Mouse (Mus musculus) left cerebral cortex, postnatal 4 days (tissue): ENCODE measurements around the gene Kctd10. TPM values are rescaled to one million over a fixed set of nuclear protein-coding genes. Genes with fewer than 3 reads are reported as not detected.
A peak's percentile ranks its signal among the peaks of the same experiment; 100 is the strongest.

Source experiments
- DNase-seq: peaks from one replicate; pipeline ENCODE4 v3.0.0-alpha.2; 2022
- intact Hi-C: fragments of 180-260 bp; cut with DNase I; formaldehyde crosslinking; loops from one replicate; pipeline ENCODE4 v1.15.1; 2025
- microRNA-seq: library from miRNA; unstranded; fragments of <30 nt; microRNA quantifications from one replicate; pipeline ENCODE4 v1.2.0, GENCODE M21; 2022
- total RNA-seq, 2 experiments: library from RNA; stranded (reverse); gene quantifications; 2 replicates each; pipeline ENCODE4 v1.2.3; 2021

Gene Kctd10
- total RNA-seq, 2 experiments from 2014 or later = 61.6 to 63.0 TPM

DNA sequence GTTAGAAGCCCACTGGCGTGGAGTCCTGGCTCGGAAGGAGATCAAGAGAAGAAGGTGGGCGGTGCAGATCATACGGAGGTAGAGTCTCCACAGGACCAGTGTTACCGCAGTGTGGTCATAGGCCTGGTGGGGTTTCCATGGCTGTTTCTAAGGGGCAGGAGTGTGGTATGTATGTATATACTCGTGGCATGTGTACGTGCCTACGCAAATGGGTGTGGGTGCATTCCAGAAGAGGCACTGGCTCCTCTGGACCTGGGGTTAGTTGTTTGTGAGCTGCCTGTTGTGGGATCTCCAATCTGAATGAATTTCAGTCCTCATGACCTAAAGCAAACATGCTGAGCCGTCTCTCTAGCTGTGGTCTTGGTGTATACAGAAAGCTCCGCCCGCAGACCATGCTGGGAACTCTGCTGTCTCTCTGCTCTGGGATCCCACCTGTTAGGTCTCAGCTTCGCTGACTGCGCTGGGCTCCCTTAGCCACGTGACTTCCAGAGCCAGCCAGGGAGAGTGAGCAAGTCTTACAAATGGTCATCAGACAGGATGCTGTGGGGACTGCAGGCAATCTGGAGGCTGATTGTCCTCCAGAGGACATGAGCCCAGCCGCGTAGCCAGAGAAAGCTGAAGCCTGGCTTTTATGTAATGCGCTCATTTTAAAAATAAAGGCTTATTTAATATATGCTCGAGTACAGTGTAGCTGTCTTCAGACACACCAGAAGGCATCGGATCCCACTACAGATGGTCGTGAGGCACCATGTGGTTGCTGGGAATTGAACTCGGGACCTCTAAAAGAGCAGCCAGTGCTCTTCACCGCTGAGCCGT lies 23.2 kb downstream of the Kctd10 start:
- intact Hi-C loops = no loop called here
- DNase-seq = no peak

DNA sequence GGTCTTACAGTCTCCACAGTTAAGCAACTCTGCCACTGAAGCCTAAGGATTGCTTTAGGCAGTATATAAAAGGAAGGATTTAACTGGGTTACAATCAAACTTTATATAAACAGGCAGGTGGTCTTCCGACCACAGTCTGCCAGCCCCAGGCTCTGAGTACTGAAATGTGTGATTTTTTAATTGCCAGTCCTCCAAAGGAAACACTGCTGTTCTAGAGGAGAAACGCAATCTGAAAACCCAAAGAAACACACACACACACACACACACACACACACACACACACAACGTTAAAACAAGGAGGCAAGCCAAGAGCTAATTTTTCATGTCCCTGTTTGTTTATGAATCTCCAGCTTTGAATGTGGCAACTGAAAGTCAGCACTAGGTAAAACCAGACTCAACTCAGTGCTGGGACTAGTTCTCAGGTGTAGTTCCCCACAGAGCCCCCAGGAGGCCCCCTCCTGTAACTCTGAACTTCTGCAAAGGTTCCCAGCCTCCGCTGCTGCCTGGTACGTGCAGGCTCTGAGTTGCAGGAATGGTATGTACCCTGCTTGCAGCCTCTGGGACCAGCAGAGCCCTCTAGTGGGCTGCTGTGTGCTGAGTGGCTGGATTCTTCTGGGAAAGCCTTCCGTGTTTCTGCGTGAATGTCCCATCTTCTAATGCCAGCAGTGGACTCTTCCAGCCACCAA lies 23.9 kb downstream of the Kctd10 start:
- intact Hi-C loops = no loop called here
- DNase-seq = peak; percentile 62

DNA sequence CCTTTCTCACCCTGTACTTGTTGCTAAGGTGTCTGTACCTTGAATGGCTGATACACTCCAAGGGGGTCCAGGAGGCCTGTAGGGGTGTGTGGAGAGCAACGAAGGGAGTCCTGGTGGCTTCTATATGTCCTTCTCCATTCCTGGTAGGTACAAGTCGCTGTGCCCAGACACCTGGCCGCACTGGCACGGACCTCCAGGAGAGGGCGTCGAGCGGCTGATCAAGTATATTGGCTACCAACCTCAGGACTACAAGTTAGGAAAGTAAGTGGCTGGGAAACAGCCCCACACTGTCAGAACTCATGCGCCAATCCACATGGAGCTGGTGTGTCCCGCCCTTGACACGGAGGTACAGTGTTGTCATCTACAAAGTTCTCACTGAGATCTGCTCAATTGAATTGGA lies 28.8 kb downstream of the Kctd10 start:
- intact Hi-C loops = no loop called here
- DNase-seq = no peak

DNA sequence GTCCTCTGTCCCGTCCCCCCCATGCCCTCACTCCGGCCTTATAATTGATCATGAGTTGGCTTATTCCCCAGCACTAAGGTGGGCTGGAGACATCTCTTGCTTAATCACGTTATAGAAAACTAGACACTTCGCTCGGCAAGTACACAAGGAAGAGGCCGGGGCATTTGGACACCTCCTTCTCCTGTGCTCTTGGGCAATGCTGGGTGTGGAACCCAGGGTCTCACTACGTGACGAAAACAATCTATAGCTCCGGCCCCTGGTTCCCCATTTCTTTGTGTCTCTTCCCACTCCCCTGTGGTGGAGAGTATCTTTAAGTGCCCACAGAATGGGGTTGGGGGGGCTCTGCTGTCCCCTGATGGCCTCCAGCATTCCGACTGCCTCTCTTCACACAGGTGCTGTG lies 33.3 kb downstream of the Kctd10 start:
- no peak for DNase-seq
- intact Hi-C loops = no loop called here

DNA sequence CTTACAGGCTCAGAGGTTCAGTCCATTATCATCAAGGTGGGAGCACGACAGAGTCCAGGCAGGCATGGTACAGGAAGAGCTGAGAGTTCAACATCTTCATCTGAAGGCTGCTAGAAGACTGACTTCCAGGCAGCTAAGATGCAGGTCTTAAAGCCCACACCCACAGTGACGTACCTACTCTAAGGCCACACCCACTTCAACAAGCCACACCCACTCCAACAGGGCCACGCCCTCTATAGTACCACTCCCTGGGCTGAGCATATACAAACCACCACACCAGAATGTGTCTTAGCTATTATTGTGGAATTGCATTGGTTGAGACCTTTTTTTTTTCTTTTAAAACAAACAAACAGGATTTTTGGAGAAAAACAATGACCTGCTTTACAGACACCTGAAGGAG lies 34.8 kb downstream of the Kctd10 start:
- intact Hi-C loops = no loop called here
- DNase-seq = no peak

DNA sequence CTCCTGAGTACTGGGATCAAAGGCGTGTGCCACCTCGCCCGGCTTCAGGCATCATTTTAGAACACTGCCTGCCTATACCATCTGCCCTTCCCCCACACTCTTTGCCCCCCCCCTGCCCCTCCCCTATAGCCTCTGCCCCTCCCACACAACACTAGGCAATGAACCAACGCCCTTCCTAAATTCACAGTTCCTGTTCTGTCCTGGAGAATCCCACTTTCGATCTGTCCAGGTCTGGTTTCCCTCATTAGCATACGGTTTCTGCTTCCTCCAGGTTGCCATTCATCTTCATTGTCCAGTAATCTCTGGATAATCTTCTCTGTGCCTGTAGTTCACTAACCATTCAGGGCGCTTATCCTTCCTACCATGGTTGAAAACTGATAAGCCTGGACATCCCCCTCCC lies 36.7 kb downstream of the Kctd10 start:
- intact Hi-C loops = no loop called here
- no peak for DNase-seq

DNA sequence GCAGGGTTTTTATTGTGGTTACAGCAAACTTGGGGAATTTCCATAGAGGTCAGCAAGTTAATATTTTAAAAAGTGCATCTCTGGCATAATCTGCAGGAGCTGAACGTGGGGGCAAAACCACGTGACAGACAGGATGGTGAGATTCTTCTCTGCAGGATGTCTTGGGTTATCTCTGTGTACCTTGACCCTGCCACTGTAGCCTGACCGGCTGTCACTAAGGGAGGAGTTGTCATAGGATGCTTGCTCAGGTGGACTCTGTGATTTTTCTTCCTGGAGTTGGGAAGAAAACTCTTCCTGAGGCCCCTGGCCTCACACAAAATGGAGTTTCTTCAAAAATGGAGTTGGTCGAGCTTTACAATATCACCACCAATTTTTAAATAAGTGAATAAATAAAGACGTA lies 37.3 kb downstream of the Kctd10 start:
- intact Hi-C loops = no loop called here
- DNase-seq = no peak

DNA sequence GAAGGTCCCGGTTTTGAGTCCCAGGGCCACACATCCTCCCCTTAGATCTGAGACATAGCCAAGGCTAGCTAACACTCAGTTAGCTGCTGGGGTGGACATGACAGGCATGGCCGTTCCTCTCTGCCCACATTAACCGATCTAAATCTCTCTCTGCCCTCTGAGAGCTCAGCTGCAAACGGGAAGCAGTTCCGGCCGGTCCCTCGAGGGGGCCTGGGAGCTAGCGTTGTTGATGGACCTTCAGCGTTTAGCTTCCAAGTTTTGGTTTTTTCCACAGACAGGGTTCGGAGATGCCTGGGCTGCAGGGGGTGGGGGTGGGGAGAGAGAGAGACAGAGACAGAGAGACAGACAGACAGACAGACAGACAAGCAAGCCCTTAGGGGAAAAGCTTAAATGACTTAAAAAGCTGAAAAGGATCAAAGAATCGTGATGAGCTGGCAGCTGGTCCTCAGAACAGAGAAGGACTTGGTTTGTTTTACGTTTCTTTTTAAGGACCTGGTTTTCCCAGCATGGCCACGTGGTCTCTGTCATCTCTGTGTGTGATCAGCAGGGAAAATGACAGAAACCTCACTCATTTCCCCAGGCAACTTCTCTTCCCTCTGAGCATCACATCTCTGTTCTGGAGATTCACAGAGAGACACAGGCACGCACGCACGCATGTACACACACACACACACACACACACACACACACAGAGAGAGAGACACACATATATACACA lies 56.4 kb downstream of the Kctd10 start:
- peak; percentile 68 for DNase-seq

DNA sequence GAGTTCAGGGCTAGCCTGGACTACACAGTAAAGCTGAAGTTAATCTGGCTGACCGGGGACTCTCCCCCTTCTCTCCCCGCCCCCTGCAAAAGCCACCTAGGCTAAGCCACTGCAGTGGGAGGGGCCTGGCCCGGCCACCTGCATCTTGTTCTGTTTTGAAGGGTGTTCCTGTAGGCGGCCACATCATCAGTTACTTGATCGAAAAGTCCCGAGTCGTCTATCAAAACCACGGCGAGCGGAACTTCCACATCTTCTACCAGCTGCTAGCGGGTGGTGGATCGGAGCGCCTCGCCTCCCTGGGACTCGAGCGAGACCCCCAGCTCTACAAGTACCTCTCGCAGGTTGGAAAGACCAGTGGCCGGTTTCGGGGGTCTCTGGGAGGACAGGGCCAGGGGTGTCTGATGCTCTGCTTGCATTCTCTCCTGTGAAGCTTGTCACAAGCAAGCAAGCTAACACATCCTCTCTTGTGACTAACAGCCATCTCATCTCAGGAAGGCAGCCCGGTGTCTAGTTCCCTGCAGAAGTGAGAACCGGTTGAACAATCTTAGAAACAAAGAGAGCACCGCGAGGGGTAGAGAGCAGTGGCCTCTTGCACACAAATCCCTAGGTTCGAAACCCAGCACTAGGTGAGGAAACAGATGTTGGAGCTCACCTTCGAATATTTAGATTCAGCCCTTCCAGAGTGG lies 57.1 kb downstream of the Kctd10 start:
- intact Hi-C loops = no loop called here
- no peak for DNase-seq

More for the DNA sequence above, 56.4 kb downstream of the Kctd10 start:
- intact Hi-C loops = no loop called here

Small RNA genes within 50 kb of the gene (microRNA-seq; reads per million reads assigned to microRNA genes)
- not detected for gene Mir7027

Other genes starting within 250 kb of the Kctd10 start
- gene Acacb, start 234.0 kb downstream of the Kctd10 start, total RNA-seq = 1 to 10 TPM; 2.4 to 3.8 TPM
- gene Foxn4, start 106.7 kb downstream of the Kctd10 start, total RNA-seq = under 1 TPM in 1 of 2 experiments, not detected in 1; 0.16 TPM
- 1 to 10 TPM; 1.1 TPM for gene Myo1h, start 91.3 kb downstream of the Kctd10 start, total RNA-seq
- 10 to 100 TPM; 67.7 to 68.4 TPM for gene Ube3b, start 99 bp upstream of the Kctd10 start, total RNA-seq
- gene Mmab, start 63.6 kb upstream of the Kctd10 start, total RNA-seq = 10 to 100 TPM; 26.8 to 28.8 TPM
- gene Mvk, start 63.8 kb upstream of the Kctd10 start, total RNA-seq = 10 to 100 TPM; 72.5 to 75.3 TPM
- 10 to 100 TPM in 1 of 2 experiments, 1 to 10 TPM in 1; 8.7 to 10.4 TPM for gene Fam222a, start 187.5 kb upstream of the Kctd10 start, total RNA-seq